Mouse (Mus musculus): ENCODE data around the gene Unc45b. TPM values are rescaled to one million over a fixed set of nuclear protein-coding genes. Genes with fewer than 3 reads are reported as not detected.
"Not testable (repeated sequence)": the region's sequence is repeated elsewhere in the genome, so short reads cannot be mapped to it uniquely, and the experiment has no call there.

The Unc45b gene
- polyA plus RNA-seq, 1 experiment from 2014 or later, result 1.7 TPM

GRCm38 (mm10) chr11:82891936-82892335 lies 18.4 kb upstream of the Unc45b start, which contains the start of gene Fndc8:
Gene Fndc8, plus strand, starts transcription at chr11:82892124.
- peak; percentile 78 for DNase-seq (ENCODE audit: low spot score)

- DNase-seq (ENCODE audit: low spot score), result no peak
Measured at GRCm38 (mm10) chr11:82897478-82897877, 12.9 kb upstream of the Unc45b start.

- no peak for DNase-seq (ENCODE audit: low spot score)
Measured at GRCm38 (mm10) chr11:82899720-82900119, 10.6 kb upstream of the Unc45b start.

GRCm38 (mm10) chr11:82901606-82902310 lies 8.6 kb upstream of the Unc45b start:
- no peak for DNase-seq (ENCODE audit: low spot score)

DNA sequence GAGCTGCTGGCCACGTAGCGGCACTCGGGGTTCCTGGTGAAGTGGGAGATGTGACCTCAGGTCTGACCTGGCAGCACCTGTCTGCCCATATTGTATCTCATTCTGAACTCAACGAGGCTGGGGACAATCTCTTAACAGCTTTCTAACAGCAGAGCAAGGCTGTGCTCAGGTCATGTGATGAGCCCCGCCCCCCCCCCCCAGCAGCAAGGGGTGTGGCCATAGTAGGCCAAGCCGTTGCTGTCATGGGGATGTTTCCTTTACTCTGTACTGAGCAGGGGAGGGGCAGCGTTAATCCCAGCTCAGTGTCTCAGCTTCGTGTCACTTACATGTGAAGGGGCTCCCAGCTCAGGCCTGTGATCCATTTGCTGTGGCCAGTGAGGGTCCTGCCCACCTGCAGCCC lies 5.4 kb upstream of the Unc45b start:
- no peak for DNase-seq (ENCODE audit: low spot score)

DNA sequence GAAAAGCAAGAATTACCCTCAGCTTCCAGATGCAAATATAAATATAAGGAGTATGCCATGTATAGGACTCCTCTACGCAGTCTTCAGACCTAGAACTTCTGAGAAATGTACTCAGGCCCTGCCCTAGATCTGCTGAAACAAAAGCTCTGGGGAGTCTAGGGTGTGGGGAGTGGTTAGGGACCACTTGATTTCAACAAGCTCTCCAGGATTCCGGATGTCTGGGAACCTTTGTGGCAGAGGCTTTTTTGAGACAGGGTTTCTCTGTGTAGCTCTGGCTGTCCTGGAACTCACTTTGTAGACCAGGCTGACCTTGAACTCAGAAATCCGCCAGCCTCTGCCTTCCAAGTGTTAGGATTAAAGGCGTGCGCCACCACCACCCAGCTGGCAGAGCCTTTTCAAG lies 4.5 kb upstream of the Unc45b start:
- DNase-seq (ENCODE audit: low spot score), result no peak

DNA sequence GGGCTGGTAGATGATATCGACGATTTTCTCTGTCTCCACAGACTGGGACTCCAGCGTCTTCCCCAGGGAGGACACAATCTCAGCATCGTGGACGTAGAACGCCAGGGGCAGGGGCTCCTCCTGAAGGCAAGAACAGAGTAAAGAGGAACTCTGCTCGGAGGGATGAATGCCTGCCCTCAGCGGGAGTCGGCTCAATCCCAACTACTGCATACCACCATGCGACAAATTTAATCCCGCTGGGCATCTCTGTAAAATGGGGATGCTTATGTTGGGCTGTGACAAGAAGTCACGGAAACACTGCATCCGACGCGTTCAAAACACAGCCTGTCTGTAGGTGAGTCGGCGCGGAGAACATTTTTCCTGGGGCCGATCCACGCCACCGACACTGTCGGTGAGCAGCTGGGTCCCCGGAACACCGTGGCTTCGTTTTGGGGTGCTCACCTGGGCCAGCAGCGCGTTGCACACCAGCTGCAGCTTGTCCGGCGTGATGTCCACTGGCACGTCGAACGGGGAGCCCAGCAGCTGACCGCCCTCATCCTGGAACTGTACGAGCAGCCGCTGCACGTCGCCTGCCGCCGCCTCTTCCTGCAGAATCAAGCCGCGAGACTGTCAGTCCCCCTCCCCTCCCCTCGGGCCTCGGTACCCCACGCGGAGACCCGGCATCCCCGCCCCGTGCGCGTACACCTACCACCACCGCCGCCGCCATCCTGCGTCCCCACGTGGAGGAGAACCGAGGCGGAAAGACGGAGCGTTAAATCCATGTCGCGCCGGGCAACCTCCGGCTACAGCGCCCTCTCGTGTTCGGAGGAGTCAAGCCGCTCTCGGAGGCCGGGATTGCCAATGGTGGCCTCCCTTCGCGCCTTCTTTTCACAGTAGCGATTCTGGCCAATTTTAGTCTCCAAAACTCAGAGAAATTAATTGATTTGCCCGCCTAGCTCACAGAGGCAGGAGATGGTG lies 2.4 kb upstream of the Unc45b start, which contains the start of gene Nle1:
Gene Nle1 (minus strand): TSS at position 761 of the 957 bp plus-strand sequence.
- peak; percentile 93 for DNase-seq (ENCODE audit: low spot score)

GRCm38 (mm10) chr11:82908608-82908989 lies 1.8 kb upstream of the Unc45b start:
- no peak for DNase-seq (ENCODE audit: low spot score)

DNA sequence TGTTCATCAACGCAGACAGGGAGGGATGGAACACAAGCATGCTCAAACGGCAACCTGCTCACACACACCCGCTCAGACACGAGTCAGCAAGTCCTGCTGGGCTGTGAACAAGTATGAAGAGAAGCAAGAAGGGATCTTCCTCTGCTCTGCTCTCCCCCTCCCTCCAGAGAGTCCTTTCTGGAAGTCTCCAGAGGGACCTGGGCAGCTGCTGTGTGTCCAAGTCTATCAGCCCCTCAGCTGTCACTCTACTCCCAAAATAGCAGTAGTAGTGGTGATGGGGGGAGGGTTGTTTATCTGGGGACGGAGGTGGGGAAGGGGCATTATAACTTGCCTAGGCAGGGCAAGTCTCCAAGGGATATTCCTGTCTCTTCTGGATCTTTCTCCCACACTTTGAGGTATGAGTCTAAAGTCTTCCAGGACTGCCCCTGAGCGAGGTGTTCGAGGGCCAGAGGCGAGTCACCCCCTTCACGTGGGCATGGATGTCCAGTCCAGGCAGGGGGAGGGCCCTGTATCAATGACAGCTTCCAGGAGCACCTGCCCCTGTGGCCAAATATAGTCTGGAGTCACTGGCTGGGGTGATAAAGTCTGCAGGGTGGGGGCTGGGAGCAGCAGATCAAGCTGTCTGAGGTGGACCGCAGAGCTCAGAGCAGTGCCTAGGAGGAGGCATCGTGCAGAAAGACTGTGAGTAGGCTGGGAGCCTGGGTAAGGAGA lies 484 bp downstream of the Unc45b start:
- no peak for DNase-seq (ENCODE audit: low spot score)

- DNase-seq (ENCODE audit: low spot score), result peak; percentile 82
Measured at GRCm38 (mm10) chr11:82914711-82915352, 4.5 kb downstream of the Unc45b start.

DNA sequence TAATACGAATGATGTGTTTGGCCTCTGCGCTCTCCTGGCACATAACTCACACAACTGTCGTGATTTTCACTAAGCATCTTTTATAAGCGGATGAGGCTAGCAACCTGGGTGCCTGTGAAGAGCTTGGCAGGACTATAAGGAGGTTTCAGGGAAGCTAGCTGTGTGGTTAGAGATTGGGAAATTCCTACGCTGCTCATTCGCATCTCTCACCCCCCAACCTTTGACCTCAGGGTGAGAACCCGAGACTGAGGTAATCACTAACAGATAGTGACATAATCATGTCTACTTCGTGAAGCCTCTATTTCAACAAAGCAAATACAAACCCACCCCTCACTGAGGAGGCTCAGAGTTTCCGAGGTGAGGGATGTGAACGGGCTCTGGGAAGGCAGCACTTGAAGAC lies 10.4 kb downstream of the Unc45b start:
- DNase-seq (ENCODE audit: low spot score), result no peak

DNA sequence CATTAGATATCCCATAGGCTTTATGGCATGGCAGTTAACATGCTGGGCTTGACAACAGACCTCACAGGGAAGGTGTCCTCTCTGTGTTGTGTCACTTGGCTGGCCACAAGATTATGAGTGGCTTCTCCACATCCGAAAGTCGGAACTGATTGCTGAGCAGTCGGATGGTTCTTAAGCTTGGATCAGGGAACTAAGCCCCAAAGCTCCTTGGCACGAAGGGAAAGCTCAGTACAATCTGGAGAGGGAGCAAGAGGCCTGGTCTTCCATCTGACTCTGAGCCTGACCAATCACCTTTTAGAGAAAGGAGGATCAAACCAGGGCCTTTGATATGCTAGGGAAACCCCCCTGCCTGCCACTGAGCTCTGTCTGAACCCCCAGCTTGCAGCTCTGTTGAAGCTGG lies 11.3 kb downstream of the Unc45b start:
- no peak for DNase-seq (ENCODE audit: low spot score)

- DNase-seq (ENCODE audit: low spot score), result not testable (repeated sequence)
Measured at GRCm38 (mm10) chr11:82923910-82924309, 13.6 kb downstream of the Unc45b start.

DNA sequence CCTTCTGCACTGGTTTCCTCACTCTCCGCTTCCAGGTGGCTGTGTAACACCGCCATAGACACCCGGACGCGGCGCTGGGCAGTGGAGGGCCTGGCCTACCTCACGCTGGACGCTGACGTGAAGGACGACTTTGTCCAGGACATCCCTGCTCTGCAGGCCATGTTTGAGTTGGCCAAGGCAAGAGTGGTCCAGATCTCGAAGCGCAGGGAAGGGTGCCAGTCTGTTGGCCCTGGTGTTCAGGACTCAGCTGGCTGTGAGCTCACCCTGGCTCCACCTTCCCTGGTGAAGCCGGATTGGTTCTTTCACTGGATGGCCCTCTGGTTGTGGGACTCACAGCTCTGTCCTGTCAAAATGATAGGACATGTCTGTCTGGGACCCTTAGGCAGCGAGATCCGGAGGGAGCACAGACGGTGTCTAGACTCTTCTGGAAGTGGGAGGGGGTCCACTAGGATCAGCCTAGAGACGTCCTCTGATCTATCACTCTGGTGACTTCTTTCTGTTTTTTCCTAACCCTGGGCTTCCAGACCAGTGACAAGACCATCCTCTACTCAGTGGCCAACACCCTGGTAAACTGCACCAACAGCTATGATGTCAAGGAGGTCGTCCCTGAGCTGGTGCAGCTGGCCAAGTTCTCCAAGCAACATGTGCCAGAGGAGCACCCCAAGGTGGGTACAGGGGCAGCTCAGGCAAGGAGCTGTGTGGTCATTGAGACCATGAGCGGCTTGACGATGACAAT lies 18.7 kb downstream of the Unc45b start:
- no peak for DNase-seq (ENCODE audit: low spot score)

DNA sequence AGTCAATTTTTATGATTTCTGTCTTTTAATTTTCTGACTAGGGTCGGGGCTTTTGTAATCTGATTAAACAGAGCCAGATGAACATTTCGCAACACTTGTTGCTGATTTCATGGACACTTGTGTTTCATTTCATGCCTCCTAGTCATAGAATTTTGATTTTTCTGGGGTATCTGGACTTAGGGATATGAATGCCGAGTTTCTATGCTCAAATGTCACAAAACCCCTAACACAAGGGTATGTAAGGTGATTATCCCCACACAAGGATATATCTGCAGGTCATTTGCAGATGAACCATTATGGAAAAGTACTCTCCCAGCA lies 19.2 kb downstream of the Unc45b start:
- no peak for DNase-seq (ENCODE audit: low spot score)

DNA sequence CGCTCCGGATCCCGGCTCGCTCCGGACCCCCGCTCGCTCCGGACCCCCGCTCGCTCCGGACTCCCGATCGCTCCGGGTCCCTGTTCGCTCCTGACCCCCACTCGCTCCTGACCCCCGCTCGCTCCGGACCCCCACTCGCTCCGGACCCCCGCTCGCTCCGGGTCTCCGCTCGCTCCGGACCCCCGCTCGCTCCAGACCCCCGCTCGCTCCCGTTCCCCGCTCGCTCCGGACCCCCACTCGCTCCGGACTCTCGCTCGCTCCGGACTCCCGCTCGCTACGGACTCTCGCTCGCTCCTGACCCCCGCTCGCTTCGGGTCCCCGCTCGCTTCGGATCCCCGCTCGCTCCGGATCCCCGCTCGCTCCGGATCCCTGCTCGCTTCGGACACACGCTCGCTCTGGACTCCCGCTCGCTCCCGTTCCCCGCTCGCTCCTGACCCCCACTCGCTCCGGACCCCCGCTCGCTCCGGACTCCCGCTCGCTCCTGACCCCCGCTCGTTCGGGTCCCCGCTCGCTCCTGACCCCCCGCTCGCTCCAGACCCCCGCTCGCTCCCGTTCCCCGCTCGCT lies 20.1 kb downstream of the Unc45b start:
- not testable (repeated sequence) for DNase-seq (ENCODE audit: low spot score)

DNA sequence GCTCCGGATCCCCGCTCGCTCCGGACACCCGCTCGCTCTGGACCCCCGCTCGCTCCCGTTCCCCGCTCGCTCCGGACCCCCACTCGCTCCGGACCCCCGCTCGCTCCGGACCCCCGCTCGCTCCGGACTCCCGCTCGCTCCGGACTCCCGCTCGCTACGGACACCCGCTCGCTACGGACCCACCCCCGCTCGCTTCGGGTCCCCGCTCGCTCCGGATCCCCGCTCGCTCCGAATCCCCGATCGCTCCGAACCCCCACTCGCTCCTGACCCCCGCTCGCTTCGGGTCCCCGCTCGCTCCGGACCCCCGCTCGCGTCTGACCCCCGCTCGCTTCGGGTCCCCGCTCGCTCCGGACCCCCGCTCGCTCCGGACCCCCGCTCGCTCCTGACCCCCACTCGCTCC lies 20.8 kb downstream of the Unc45b start:
- not testable (repeated sequence) for DNase-seq (ENCODE audit: low spot score)

DNA sequence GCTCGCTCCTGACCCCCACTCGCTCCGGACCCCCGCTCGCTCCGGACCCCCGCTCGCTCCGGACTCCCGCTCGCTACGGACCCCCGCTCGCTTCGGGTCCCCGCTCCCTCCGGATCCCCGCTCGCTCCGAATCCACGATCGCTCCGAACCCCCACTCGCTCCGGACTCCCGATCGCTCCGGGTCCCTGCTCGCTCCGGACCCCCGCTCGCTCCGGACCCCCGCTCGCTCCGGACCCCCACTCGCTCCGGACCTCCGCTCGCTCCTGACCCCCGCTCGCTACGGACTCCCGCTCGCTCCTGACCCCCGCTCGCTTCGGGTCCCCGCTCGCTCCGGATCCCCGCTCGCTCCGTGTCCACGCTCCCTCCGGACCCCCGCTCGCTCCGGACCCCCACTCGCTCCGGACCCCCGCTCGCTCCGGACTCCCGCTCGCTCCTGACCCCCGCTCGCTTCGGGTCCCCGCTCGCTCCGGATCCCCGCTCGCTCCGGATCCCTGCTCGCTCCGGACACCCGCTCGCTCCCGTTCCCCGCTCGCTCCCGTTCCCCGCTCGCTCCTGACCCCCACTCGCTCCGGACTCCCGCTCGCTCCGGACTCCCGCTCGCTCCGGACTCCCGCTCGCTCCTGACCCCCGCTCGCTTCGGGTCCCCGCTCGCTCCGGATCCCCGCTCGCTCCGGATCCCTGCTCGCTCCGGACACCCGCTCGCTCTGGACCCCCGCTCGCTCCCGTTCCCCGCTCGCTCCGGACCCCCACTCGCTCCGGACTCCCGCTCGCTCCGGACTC lies 21.5 kb downstream of the Unc45b start:
- DNase-seq (ENCODE audit: low spot score), result not testable (repeated sequence)

- DNase-seq (ENCODE audit: low spot score), result no peak
Measured at GRCm38 (mm10) chr11:82933186-82933585, 22.8 kb downstream of the Unc45b start.
